Mouse (Mus musculus): ENCODE results near the gene Rrp12. TPM values are rescaled to one million over a fixed set of nuclear protein-coding genes. Genes with fewer than 3 reads are reported as not detected.
"Not testable (repeated sequence)": the region's sequence is repeated elsewhere in the genome, so short reads cannot be mapped to it uniquely, and the experiment has no call there.

Rrp12 gene
- total RNA-seq, 1 experiment from 2014 or later, result 20.5 TPM

DNA sequence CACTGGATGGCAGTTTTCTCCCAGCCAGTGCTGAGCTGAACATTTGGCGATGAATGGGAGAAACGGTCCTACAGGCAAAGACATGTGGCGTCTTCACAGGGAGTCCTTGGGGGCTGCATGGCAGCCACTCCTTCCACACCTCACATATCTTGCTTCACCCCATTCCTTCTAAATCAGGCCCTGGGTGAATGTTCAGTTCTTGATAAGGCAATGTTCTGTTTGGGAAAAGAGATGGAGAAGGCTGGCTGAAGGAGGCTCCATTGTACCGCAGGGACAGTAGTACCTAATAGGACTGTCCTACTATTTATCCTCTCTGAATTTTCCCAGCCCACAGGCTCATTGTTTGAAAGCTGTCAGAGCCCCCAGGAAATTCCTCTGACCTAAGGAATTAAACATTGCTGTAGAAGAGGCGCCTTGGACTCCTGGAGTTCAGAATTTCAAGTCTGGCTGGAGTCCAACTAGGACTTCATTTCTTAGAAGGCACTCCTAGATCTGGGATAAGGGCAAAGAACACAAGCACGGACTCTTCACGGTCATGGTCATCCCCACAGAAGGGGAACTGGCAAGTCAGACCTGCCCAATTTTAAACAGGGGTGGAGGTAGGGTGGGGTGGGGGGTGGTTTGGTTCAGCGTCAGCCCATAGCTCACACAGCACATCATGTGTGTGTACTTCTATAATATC, 11.2 kb upstream of the Rrp12 start:
- ATAC-seq (replicated peaks; ENCODE audit: low read depth, poor library complexity, severe bottlenecking), result no peak

DNA sequence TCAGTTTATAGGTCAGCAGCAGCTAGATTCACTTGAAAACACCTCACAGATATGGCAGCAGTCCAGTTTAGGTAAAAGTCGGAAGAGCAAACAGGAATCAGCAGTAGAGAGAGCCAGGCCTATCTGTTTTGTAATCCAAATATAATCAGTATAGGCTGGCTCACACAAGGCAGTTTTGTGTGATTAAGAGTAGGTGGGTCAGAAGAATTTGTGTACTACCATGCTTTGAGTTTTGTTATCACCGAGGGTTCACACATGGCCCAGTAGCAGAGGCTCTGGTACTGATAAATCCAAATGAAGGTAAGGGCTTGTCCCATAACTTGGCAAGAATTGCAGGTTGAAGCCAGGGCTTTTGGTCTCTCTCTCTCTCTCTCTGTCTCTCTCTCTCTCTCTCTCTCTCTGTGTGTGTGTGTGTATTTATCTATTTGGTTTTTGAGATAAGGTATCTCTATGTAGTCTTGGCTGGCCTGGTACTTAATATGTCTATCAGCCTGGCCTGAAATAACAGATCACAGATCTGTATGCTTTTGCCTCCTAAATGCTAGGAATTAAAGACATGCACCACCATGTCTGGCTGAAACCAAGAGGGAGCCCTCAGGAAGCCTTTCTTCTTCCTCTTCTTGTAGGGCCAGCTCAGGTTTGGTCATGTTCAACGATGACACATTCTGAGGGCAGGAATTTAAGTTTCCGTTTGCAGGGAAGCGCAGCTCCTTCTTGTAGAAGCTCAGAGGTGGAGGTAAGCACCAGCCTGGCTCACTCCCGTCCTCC, 10.5 kb upstream of the Rrp12 start:
- ATAC-seq (replicated peaks; ENCODE audit: low read depth, poor library complexity, severe bottlenecking), result no peak

DNA sequence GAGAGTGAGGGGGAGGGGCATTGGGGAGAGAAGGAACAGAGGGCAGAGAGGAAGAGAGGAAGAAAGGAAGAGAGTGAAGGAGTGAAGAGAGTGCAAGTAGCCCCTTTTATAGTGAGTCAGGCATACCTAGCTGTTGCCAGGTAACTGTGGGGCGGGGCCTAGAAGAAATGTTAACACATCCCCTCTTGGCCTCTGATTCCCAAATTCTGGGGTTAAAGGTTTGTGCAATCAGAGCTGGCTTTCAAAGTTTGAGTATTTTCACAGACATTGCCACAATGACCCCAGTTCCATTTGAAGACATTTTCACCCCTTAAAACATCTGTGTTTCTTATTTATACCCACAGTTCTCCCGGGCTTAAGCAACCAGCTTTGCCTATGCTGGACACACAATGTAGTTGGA, 9.3 kb upstream of the Rrp12 start:
- no peak for ATAC-seq (replicated peaks; ENCODE audit: low read depth, poor library complexity, severe bottlenecking)

DNA sequence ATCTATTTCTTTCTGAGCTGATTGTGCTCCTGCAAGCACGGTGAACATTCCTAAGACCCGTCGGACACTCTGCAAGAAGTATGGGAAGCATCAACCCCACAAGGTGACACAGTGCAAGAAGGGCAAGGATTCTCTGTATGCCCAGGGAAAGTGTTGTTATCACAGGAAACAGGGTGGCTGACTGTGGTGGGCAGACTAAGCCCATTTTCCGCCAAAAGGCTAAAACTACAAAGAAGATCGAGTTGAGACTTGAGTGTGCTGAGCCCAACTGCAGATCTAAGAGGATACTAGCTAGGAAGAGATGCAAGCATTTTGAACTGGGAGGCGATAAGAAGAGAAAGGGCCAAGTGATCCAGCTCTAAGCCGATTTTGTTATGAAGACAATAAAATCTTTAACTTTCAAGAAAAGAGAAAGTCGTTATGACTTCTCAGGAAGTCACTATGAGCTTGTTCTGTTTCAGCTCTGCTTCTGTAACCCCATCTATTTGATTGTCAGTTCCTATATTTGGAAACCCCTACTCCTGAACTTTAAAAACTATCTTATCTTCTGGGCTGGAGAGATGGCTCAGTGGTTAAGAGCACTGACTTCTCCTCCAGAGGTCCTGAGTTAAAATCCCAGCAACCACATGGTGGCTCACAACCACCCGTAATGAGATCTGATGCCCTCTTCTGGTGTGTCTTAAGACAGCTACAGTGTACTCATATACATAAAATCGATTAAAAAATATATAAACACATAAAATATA, 7.0 kb upstream of the Rrp12 start:
- ATAC-seq (replicated peaks; ENCODE audit: low read depth, poor library complexity, severe bottlenecking), result peak; percentile 34

DNA sequence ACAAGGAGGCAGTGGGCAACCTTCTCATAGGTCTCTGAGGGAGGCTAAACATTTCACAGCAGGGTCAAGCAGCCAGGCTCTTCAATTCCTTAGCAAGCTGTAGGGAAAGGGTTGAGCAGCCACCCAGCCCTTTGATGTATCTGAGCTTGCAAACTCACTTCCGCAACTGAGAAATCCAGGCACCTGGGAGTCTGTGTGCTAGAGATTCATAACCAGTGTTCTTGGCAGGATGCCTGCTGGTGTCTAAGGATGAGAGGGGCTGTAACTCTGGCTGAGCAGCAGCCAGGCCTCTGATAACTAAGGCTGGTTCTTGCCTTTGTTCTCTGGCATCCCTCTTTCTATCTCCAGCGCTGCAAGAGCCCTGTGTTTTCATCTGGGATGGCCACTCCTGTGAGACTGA, 5.7 kb upstream of the Rrp12 start:
- peak; percentile 23; the same call in 1 of the 2 replicates for ATAC-seq (replicated peaks; ENCODE audit: low read depth, poor library complexity, severe bottlenecking)

DNA sequence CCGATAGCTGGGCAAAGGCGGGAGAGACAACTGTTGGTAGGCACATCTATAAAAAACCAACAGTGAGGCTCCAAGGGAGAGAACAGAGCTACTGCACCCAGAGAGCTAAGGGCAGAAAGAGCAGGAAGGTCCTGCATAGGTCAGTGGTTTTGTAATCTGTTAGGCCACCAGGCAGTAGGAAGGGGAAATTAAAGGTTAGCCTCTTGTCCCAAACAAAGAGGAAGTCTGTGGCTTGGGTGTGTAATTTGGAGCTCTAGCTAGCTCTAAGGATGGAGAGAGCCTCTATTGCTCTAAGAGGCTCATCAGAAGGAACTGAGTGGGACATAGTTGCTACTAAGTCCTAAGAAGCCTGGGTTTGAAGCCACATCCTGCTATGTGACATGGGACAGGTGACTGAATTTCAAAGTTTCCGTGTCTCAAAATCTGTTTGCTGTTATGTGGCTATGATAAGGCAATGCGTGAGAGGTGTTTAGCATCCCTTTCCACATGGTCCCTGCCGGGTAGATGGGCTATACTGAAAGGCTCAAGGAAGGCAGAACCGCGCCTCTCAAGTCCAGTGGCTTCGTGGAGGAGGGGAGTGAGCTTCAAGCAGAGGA, 4.6 kb upstream of the Rrp12 start:
- peak; percentile 64 for ATAC-seq (replicated peaks; ENCODE audit: low read depth, poor library complexity, severe bottlenecking)

DNA sequence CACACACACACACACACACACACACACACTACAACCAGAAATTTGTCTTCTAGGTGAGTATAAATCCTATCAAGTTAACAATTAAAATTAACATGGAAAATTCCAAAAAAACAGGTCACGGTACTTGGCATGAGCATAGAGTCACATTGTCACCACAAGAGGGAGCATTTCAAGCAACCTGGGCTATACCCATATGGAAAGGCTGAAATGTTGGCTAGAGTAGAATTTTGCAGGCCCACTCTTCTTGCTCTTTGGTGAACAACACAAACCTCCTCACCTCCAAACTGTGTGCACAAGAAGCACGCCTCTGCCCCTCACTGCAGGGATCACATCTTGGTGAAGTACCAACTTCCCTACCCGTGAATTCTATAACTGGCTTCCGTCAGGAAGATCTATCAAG, 2.9 kb upstream of the Rrp12 start:
- no peak for ATAC-seq (replicated peaks; ENCODE audit: low read depth, poor library complexity, severe bottlenecking)

DNA sequence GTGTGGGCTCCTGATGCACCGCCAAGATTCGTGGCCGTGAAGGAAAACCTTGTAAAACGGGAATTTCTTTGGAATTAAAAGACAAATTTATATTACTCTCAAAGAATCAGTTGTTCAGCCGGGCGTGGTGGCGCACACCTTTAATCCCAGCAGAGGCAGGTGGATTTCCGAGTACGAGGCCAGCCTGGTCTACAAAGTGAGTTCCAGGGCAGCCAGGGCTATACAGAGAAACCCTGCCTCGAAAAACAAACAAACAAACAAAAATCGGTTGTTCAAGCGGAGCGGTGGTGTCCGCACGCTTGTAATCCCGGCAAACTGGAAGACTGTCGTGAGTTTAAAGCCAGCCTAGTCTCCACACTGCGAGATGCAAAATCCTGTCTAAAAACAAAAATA, 342 bp upstream of the Rrp12 start:
- no peak for ATAC-seq (replicated peaks; ENCODE audit: low read depth, poor library complexity, severe bottlenecking)

DNA sequence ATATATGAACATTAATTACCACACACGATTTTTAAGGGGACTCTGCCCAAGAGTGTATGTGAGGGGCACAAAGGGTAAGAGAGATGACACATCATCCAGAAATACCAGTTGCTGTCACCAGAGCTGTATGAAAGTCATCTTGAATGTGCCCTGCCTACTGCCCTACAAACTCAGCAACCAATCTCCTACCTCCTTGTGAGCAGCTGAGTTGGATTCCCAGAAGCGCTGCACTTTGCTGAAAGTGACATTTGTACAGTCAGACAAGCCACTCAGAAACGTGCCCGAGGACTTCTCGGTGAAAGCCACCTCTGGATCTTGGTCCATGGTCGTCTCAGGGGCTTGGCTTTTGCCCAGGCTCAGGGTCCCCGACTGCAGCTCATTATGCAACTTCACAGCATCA, 1.0 kb downstream of the Rrp12 start:
- no peak for ATAC-seq (replicated peaks; ENCODE audit: low read depth, poor library complexity, severe bottlenecking)

DNA sequence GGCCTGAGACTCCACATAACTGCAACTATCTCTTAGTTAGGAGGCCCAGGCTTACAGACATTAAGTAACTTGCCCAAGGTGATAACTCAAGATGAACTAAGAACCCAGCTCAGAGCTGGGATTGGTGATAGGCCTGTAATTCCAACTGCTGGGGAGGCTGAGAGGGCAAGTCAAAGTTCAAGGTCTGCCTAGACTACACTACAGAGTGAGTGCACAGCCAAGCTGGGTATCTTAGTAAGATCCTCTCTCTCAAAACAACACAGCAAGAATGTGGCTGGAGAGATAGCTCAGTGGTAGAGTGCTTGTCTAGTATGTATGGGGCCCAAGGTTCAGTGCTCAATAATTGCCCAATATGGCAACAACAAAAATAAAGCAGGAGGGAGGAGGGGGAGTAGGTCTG, 7.8 kb downstream of the Rrp12 start:
- no peak for ATAC-seq (replicated peaks; ENCODE audit: low read depth, poor library complexity, severe bottlenecking)

DNA sequence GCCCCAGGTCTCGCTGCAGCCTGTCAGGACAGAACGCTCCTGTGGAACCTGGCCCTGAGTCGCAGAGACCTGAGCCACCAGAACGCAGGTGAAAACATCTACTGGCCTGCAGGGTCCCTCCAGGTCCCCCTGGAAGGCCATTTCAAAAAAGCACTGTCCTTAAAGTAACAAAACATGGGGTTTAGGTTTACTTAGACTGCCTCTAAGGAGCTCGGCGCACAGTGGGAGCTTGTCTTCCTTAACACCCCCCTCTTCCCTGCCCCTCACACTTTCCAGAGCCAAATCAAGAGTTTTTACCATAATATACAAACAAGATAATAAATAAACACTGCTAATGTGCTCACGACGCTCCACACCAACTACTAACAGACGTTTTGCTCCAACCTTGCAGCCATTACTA, 12.1 kb downstream of the Rrp12 start:
- ATAC-seq (replicated peaks; ENCODE audit: low read depth, poor library complexity, severe bottlenecking), result no peak

DNA sequence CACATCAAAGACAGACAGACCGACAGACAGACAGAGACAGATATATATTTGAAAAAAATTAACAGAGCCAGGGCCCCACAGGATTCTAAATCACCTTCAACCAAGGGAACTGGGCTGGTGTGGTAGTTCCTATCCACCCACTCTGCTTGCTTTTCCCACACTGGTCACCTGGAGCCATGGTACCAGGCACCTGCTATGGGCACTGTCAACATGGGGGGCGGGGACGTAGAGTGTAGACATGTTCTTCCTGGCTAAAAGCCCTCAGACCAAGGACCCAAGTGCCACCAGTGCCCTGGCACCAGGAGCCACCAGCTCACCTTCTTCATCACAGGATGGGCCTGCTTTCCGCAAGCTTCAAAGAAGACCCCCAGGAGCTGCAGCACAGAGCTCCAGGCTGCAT, 14.1 kb downstream of the Rrp12 start:
- no peak for ATAC-seq (replicated peaks; ENCODE audit: low read depth, poor library complexity, severe bottlenecking)

DNA sequence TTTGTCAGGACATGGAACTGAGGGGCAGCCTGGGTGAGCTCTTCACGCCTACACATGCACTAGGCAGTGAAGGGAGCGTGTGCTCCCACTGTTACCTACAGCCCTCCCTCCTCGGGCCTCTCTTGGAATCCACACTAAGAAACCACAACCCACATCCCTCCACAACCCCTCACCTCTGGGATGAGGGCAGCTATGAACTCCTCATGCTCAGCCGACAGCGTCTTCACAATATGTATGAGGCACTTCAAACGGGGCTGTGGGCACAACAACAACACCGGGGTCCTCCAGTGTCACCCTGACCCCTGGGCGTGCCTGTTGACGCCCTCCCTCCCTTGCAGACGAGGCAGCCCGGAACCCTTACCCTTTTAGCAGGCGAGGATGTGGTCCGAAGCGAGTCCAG, 21.6 kb downstream of the Rrp12 start:
- no peak for ATAC-seq (replicated peaks; ENCODE audit: low read depth, poor library complexity, severe bottlenecking)

DNA sequence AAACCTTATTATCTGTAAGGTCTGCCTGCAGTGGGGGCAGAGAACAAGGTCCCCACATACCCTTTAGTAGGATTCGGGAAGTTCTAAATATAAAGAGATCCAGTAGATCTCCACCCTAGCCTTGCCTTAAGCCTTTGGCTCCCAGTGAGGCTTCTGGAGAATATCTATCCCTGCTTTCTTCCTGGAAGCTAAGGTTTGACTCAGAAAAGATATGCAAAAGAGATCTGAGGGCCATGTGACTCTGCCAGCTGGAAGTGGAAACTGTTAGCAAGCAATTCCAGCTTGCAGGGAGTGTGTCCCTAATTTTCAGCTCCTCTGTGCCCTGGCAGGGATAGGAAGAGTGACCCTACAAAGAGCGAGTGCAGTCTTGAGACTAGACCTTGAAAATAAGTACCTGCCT, 23.7 kb downstream of the Rrp12 start:
- ATAC-seq (replicated peaks; ENCODE audit: low read depth, poor library complexity, severe bottlenecking), result no peak

DNA sequence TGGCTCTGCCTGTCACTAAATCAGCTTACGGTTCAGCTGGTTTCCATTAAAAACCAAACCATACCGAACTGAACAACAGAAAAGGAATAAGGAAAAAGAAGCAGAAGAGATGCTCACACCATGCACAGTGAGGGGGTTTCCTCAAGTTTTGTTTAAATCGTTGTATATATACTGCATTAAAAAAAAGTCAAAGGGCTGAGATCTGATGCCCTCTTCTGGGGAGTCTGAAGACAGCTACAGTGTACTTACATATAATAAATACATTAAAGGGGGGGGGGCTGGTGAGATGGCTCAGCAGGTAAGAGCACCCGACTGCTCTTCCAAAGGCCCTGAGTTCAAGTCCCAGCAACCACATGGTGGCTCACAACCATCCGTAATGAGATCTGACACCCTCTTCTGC, 26.0 kb downstream of the Rrp12 start:
- ATAC-seq (replicated peaks; ENCODE audit: low read depth, poor library complexity, severe bottlenecking), result not testable (repeated sequence)

DNA sequence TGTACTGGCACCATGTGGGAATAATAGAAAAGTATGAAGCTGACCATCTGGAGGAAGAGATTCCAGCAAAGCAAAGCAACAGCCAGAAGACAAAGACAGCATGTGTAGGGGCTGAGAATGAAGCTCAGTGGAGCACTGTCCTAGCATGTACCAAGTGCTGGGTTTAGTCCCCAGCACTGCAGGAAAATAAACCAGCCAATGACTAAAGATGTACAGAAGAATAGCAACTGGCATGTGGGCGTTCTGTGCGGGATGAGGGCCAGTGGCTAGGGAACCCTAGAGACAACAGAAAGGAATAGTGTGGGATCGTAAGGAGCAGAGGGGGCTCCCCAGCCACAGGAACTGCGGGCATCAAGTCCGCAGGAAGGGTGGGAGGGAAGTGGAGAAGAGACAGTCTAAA, 26.7 kb downstream of the Rrp12 start:
- ATAC-seq (replicated peaks; ENCODE audit: low read depth, poor library complexity, severe bottlenecking), result no peak

DNA sequence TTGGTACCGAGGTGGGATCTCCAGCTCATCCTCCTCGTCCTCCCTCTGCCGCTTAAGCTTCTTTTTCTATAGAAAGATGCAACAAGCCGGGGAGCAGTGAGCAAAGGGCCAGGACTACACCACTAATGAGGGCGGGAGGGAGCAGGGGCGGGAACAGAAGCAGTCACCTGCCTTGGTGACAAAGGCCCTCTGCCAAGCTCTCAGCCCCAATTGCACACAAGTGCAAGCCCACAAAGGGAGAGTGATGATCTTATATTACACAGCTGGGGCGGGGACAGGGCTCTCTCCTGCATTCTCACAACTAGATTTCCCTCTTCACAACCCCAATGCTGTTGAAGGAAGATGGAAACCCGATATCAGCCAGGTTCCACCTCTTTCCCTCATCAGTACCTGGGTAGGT, 29.3 kb downstream of the Rrp12 start:
- ATAC-seq (replicated peaks; ENCODE audit: low read depth, poor library complexity, severe bottlenecking), result no peak

DNA sequence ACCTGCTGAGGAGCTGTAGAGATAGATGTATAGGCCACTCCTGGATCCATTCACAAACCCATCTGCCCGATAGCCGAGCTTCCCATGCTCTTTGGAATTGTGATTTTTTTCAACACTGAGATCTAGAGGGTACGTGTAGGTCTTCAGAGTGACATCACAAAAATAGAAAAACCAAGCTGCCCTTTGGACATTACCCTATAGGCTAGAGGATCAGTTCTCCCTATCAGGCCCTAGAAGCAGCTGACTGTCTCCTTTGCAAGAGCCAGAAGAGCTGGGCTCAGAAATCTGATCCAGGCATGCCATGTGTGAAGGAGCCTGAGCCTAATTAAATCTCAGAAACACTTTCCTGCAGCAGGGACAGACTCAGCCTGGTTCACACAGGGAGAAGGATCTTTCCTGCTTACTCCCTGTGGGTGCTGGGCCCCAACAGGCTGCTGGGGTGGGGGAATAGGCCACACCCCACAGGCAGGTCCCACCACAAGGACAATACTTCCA, 38.1 kb downstream of the Rrp12 start:
- ATAC-seq (replicated peaks; ENCODE audit: low read depth, poor library complexity, severe bottlenecking), result 0 out of 2 replicates have a peak, but pooled peaks have one; percentile 16

DNA sequence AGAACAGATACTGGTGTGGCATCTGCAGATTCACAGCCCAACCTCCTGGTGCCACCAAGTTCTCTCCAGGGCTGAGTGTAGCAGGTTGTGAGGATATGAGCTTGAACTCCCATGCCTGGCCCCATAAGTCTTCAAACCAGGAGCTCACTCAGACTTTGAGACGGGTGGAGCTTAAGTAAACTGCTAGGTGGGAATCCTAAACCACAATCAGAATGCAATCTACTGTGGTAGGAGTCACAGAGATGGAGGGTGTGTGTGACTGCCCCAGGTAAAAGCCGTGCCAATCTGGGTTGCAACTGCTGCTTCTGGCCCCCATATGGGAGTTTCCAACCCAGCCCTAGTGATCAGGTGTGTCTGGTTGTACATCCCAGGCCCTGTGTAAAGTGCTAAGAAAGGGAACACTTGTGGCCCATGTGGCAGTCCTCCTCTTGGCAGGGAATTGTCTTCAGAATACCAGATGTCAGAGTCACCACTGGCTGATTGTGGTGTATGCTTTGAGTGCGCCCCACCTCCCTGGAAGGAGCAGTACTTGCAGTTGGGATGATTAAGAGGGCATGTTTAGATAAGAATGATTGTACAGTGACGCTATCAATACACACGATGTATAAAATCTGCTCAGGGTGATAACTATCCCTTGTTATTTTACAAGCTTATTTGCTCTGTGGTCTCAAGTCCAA, 38.7 kb downstream of the Rrp12 start:
- ATAC-seq (replicated peaks; ENCODE audit: low read depth, poor library complexity, severe bottlenecking), result peak; percentile 39; the same call in 1 of the 2 replicates

DNA sequence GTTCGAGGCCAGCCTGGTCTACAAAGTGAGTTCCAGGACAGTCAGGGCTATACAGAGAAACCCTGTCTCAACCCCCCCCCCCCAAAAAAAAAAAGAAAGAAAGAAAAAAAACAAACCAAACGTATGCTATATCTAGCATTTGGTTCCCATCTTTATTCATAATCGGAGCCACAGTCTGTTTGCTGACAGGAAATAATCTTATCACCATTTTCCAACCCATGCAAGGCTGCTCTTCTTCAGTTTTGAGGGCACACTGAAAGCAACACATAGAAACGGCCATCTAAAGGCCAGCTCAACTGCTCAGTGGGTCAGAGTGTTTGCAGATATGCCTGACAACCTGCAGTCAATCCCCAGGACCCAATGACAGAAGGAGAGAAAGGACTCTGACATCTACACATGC, 43.5 kb downstream of the Rrp12 start:
- no peak for ATAC-seq (replicated peaks; ENCODE audit: low read depth, poor library complexity, severe bottlenecking)
